Mouse (Mus musculus) brain, embryonic 14.5 days (tissue): ENCODE measurements around the gene Dnajc4. TPM values are rescaled to one million over a fixed set of nuclear protein-coding genes. Genes with fewer than 3 reads are reported as not detected.
A peak's percentile ranks its signal among the peaks of the same experiment; 100 is the strongest.

Source experiments
- DNase-seq: peaks from one replicate; pipeline ENCODE4 v3.0.0-alpha.2; 2011; ENCODE audit warnings: low read depth
- CTCF ChIP-seq: fragments of 200-500 bp; IDR thresholded peaks from 2 replicates; pipeline ENCODE4 v1.5.1; 2012; ENCODE audit warnings: inconsistent platforms, mild to moderate bottlenecking, moderate library complexity, borderline replicate concordance; ENCODE audit not compliant: insufficient read depth, insufficient read length; ENCODE audit errors: extremely low read depth
- POLR2A ChIP-seq: fragments of 200-500 bp; IDR thresholded peaks from 2 replicates; pipeline ENCODE4 v1.6.1; 2012; ENCODE audit warnings: mild to moderate bottlenecking, inconsistent platforms, borderline replicate concordance; ENCODE audit not compliant: poor library complexity, insufficient read depth, insufficient read length, severe bottlenecking; ENCODE audit errors: extremely low read depth
- polyA plus RNA-seq: library from polyadenylated mRNA; depleted of rRNA; stranded (reverse); fragments of >200 nt; gene quantifications from 2 replicates; pipeline ENCODE4 v1.2.3, GENCODE M21; 2012

Gene Dnajc4
- polyA plus RNA-seq, 1 experiment: 25.7 TPM

DNA sequence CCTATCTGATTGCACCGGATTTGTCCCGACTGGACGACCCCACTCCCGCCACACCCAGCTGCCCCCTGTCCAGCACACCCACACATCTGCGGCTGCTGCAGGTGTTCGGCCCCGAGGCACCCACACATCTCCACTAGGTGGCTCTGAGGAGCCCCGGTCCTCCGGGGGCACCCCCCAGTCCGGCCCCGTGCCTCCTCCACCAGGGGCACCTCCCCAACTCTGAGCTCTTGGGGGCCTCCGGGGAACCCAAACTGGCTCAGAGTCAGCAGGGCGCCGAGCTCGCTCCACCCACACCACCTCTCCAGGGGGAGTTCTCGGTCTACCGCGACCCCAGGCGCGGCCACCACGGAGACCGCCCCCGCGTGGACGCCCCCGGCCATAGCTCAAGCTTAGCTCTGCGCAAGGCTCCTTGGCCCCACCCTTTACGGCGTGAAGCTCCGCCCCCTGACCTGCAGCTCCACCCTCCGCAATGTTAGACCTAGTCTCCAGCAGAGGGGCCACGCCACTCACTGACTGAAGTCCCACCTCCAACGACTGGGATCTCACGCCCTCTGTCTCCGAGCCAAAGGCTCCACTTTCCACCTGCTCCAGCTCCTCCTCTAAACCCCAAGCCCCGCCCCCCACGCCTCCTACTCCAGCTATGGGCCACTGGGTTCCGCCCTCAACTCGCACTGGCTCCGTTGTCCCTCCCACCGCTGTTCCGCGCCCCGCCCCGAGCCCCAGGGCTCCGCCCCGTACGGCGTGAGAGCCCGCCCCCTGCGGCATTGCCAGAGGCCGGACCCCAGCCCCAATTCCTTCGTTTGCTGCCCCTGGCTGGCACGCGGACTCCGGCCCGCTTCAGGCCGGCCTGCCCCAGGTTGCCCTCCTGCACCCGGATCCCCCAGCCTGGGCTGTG, 12.6 kb downstream of the Dnajc4 start:
- DNase-seq: peak; percentile 99
- TF ChIP-seq CTCF: peak; percentile 65
- peak; percentile 68 for TF ChIP-seq POLR2A

DNA sequence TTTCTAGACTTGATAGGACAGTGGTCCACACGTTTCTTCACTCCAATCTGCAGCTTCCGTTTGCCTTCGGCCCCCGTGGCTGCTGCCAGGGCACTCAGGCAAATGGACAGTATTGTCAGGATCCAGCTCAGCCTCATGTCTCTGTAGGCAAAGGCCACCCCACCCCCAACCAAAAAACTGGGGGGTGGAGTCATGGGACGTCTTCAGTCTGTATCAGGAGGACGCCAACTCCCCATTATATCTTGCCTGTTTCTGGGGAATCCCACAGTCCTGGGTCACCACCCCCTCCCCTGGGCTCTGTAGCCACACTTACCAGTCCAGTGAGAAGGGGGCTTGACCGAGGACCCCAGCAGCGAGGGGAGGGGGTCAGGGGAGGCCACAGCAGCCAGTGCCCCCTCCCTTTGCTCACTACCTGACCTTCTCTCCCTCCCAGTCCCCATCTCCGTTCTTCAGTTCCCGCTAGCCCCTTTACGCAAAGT, 13.3 kb downstream of the Dnajc4 start:
- TF ChIP-seq POLR2A (no peak), CTCF (no peak)
- peak; percentile 18 for DNase-seq

DNA sequence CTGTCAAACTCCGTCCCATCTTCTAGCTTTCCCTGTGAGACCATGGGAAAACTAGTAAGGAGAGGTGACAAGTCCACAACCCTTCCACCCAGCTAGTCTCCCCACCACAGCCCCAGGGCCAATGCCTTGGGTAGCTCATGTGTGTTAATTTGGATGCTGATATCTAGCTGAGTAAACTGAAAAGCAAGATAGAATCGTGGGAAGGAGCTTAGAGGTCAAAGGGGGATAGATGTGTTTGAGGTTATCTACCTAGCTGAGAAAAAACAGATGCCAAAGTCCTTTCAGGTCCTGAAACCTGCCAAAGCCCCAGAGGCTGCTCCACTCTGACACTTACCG, 13.8 kb downstream of the Dnajc4 start:
- TF ChIP-seq CTCF: no peak
- no peak for TF ChIP-seq POLR2A
- DNase-seq: no peak

- no peak for DNase-seq
- TF ChIP-seq CTCF (no peak), POLR2A (no peak)
Observed at GRCm38 (mm10) chr19:6977759-6978638, 14.4 kb downstream of the Dnajc4 start.

GRCm38 (mm10) chr19:6975537-6976521, 16.5 kb downstream of the Dnajc4 start, which contains the start of gene Plcb3:
TSS of gene Plcb3 (minus strand) at chr19:6976470.
- peak; percentile 95 for DNase-seq
- TF ChIP-seq POLR2A (0 out of 2 replicates have a peak, but pooled peaks have one; percentile 11), CTCF (peak; percentile 50)

- peak; percentile 96 for DNase-seq
- TF ChIP-seq CTCF (no peak), POLR2A (peak; percentile 19; the same call in 1 of the 2 replicates)
Observed at GRCm38 (mm10) chr19:6974211-6975205, 17.9 kb downstream of the Dnajc4 start, which contains the start of gene Ppp1r14b. TSS of gene Ppp1r14b (plus strand) at chr19:6974968.

- TF ChIP-seq POLR2A (no peak), CTCF (no peak)
- no peak for DNase-seq
Observed at GRCm38 (mm10) chr19:6973581-6974190, 18.7 kb downstream of the Dnajc4 start.

DNA sequence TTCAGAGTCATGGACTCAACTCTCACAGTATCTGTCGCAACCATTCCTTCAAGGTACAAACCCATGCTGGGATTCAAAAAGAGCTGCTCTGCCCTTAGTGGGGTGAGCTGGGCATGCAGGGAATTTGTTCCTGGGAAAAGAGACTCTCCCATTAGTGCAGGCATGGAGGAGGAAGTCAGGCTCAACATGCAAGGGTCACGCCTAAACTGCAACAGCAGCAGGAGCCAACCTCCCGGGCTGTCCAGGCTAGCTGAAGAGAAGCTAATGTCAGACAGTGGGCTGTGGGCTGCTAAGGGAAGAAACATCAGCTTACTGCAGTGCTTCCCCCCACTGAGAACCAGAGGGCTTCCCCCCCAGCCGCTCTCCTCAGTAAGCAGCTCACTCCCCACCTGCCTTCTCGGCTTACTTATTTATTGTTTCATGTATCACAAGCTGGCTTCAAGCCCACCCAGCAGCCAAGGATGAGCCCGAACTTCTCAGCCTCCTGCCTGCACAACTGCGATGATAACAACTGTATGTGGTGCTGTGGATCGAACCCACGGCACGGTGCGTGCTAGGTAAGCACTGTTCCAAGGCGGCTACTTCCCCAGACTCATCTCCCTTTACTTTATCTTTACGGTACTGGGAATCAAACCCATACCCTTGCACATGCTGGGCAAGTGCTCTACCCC, 20.0 kb downstream of the Dnajc4 start:
- TF ChIP-seq POLR2A (no peak), CTCF (no peak)
- no peak for DNase-seq
